Mouse (Mus musculus) gastrocnemius, adult 8-10 months (tissue): ENCODE results near the gene Lmo4. TPM values are rescaled to one million over a fixed set of nuclear protein-coding genes. Genes with fewer than 3 reads are reported as not detected.
A peak's percentile ranks its signal among the peaks of the same experiment; 100 is the strongest.

Source experiments
- DNase-seq, 2 experiments: peaks; one replicate each; pipeline ENCODE4 v3.0.0; 2022; ENCODE audit warnings: low spot score in 2 of 2
- total RNA-seq, 4 experiments: library from RNA; stranded (reverse); gene quantifications; 2 replicates each; pipeline ENCODE4 v1.2.4; 2022

Gene Lmo4
- 10 to 100 TPM; 20.3 to 23.5 (median 21.7) TPM for total RNA-seq

DNA sequence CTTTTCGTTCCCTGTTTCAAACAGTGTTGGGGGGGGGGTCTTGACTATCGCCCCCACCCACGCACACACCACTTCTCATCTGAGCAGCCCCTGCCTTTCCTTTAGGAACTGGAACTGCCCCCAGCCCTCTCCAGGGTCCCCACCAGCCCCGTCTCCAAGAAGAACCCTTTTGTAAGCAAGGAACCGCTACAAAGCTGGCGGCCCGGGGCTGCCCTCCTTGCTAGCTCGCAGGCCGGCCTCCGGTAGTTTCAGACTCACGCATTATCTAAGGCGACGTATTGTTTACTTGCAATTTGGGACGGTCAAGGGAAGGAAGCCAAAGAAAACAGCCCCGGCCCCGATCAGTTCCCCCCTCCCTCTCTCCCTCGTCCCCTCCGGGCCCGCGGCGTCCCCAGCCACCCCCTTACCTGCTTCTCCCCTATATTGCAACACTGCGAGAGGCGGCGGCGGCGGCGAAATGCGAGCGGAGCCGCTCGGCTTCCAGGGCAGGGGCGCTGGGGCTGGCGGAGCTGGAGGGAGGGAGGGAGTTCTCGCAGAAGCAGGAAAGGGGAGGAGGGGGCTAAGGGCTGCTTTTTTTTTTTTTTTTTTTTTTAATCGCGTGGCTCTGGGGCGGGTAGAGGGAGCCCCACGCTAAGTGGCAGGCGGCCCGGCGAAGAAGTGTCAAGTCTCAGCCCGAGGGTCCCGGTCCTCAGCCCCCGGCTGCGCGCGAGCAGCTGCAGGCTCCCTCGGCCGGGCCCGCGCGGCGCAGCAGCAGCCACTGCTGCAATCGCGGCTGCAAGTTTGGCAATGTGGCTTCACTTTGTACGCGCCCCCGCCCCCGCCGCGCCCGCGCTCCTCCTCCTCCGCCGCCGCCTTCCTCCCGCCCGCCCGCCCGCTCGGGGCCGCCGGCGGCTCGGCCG, at the start of gene Lmo4:
TSS of gene Lmo4 (minus strand) at position 808 of the 899 bp plus-strand sequence.
- peak; percentile 74 to 83 for DNase-seq

GRCm38 (mm10) chr3:144254281-144254680, 49.3 kb upstream of the Lmo4 start:
- DNase-seq = no peak

DNA sequence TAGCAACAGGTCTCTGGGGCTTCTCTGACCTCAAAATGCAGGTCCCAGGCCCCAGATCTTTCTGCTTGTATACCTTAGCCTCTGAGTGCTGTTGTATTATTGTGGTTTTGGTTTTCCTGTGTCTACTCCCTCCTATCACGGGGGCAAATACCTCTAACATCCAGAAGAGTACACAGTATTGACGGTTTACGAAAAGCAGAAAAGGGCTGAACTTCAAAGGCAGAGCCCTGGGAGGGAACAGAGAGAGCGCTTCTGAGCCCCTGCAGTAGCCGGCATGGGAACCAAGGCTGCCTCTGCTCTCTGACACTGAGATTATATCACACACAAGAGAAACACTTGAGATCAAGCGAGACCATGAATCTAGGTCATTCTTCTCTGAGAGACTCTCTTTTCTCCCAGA, 48.0 kb upstream of the Lmo4 start:
- DNase-seq = no peak

GRCm38 (mm10) chr3:144252109-144252508, 47.1 kb upstream of the Lmo4 start:
- no peak for DNase-seq

GRCm38 (mm10) chr3:144242025-144242673, 37.1 kb upstream of the Lmo4 start:
- DNase-seq = peak; percentile 30 to 34

DNA sequence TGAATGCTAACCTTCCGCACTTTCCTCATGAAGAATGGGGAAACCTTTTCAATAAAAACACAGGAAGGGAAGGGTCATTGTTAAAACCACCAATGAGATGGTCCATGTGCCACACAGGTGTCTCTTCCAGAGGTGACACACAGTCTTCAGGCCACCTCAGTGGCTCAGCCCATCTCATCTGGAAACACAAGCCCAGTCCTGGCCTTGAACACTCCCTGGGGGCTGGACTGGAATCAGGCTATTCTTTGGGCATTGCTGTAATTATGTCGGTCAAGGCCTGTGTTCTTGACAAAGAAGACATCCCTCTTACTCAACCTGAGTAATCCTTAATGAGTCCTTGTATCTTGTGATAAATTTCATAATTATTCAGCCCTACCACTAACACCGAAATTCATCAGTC, 36.1 kb upstream of the Lmo4 start:
- DNase-seq = no peak

- DNase-seq = no peak
Measured at GRCm38 (mm10) chr3:144238482-144238881, 33.5 kb upstream of the Lmo4 start.

DNA sequence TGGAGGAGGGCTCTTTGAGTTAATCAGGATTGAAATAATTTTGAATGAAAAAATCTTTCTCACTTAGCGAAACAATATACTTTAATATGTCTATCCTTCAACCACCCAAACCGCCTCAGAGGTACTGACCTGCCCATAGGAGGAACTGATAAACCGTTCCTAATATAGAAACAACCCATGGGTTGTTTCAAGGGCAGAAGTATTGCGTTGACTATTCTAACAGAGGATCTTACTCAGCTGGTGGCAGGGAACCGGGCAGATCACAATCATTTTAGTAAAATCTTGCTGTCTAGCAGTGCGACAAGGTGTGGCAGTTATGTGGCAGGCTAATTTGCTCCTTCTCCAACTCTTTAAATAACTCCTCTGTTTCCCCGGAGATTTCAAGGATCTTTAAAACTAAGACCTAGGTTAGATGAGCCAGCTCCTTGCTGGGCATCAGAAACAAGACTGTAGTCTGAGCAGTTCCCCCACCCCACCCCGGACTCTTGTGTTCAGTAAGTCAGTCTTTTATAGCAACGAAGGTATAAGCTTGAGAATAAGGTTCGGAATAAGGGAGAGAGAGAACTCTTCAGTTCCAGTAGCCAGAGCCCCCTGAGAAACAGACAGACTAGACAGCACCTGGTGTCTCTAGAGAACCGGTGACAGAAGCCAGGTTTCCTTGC, 27.5 kb upstream of the Lmo4 start:
- DNase-seq = no peak

GRCm38 (mm10) chr3:144231931-144232330, 26.9 kb upstream of the Lmo4 start:
- DNase-seq = no peak

DNA sequence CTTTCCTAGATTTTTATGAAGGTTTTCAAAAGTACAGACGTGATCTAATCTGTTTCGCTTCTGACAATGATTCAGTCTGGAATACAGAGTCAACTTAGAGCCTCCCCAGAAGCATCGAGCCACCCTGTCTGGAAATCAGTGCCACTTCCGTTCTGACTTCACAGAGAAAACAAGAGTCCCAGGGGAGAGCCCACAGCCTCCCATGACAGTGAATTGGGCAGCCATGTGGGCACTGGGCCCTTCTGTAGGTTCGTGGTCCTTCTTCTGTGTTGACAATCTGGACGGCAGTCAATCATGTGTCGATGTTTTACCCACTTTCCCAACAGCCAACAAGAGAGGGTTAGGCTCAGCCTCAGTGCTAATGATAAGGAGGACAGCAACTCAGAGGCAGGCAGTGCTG, 26.4 kb upstream of the Lmo4 start:
- DNase-seq = no peak

DNA sequence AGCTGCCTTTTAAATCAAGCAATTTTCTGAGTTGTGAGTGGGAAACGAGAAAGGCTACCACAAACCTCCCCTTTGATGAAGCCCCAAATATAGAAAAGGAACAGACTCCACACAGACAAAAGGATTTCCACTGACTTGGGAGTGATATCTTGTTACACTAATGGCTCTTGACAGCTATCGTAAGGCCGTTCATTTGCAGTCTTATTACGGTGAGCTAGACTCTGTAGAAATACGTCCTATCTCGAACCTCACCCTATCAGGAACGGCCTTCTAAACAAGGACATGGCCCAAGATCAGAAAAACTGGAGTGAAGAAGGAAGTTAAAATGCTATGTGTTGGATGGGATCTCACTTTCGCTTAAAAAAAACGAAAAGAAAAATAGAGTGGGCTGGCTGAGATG, 25.0 kb upstream of the Lmo4 start:
- no peak for DNase-seq

- no peak for DNase-seq
Measured at GRCm38 (mm10) chr3:144229312-144229711, 24.3 kb upstream of the Lmo4 start.

GRCm38 (mm10) chr3:144225456-144226240, 20.6 kb upstream of the Lmo4 start:
- DNase-seq = no peak

- no peak for DNase-seq
Measured at GRCm38 (mm10) chr3:144224594-144224993, 19.6 kb upstream of the Lmo4 start.

GRCm38 (mm10) chr3:144223377-144224105, 18.5 kb upstream of the Lmo4 start:
- no peak for DNase-seq

- no peak for DNase-seq
Measured at GRCm38 (mm10) chr3:144222381-144222780, 17.4 kb upstream of the Lmo4 start.

DNA sequence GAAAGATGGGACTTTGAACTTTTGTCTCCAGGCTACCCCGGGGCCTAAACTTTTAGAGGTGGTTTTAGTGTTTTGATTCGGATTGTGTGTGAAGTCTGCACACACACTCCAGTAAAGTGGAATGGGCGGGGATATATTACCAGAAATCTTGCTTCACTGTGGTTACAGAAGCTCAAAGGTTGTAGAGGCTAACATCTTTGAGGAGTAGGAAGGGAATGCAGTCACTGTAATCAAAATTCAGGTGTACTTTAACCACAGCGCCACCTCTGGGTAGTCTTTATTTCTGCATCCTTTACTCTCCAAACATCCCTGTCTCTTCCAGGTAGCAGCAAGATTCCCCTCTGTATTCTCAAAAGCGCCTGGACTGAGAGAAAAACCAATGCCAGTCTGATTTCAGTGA, 2.5 kb upstream of the Lmo4 start:
- DNase-seq = peak in 1 of 2 experiments; percentile 14

GRCm38 (mm10) chr3:144206942-144207341, 1.9 kb upstream of the Lmo4 start:
- DNase-seq = no peak

DNA sequence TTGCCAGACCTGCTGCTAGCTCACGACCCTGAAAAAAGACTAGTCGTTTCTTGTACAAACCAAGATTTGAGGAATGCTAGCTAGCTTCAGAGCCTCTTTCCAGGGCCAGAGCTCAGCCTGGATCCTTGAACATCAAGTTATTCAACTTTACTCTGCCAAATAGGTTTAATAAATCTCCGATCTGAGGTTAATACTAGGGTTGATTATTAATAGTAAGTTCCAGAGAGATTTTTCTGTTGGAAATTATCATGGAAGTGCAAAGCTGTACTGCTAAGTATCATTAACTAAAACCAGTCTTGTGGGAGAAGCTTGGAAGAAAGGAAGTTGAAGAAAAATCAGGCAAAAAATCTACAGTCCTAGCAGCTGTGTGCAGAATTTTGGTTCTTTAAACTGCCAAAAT, 1.2 kb upstream of the Lmo4 start:
- DNase-seq = no peak

DNA sequence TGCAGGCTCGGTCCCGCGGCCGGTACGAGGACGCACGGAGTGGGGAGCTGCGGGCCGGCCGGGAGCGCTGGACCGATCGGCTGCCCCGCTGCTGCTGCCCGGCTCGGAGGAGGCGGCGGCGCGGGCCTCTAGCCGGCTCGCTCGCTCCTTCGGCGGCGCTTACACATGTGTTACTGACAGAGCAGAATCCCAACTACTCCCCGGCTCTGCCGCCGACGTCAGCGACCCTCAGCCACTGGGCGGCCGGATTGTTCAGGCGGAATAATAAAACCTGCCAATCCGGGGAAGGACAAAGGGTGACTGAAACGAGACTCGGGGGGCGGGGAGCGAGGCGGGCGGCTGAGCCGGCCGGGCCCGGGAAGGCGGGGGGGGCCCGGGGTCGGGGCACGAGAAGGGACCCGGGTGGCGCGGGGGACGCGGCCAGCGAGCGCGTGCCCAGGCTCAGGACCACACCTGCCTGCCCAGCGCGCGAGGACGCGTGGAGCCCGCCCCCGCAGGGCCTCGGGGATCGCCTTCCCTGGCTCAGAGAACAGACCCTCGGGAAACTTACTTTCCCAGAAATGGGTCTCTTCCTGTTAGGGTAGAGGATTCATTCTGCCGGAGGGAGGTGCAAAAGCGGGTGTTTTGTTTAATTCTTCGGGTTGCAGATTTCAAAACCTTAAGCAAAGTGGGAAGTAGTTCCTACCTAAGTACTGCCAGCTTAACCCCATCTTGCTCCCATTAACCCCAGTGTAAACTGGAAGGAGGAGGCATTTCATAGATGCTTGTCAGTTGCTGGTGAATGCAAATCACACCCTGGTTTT, 532 bp upstream of the Lmo4 start:
- DNase-seq = peak; percentile 91
